Mouse (Mus musculus): ENCODE measurements around the gene Eif6.

DNA sequence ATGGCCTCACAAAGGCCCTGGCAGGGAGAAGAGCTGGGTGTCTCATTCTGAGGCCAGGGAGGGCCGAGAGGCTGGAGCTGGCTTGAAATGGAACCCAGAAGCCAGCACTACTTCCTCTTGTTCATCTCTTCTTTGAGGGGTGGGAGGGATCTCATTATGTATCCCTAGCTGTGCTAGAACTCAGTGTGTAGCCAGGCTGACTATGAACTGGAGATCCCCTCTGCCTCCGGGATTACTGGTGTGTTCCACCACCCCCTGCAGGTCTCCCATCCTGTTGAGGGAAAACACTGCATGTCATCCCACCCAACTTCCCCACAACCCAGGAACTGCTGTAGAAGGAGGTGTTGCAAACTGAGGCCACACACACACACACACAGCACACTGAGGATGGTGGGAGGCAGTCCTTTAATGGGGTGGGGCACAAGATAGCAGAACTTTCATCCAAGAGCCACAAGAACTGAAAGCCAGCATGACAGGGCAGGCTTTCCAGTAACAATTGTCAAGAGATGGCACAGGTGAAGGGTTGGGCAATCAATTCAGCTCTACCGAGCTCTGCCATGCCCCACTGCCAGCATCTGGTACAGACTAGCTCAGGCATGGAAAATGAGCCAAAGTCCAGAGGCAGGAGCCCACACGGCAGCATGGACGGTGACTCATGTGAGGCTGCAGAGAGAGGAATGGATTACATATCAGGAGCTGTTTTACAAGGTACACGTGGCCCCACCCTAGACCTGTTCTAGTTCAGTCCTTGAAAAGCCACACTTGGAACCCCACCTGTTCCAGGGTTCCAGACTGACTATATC lies 7.1 kb downstream of the Eif6 start:
- TF ChIP-seq MAFK (IDR thresholded peaks at IDR 0.05; ENCODE audit: insufficient read depth, low read depth, low read length) (no peak), CHD2 (IDR thresholded peaks at IDR 0.05; ENCODE audit: low read depth, low read length) (no peak)

Measured in ES-E14 (cell line).